Mouse (Mus musculus) heart, adult 2 months (tissue): ENCODE results near the gene Cdc34.

Source experiments
- CTCF ChIP-seq: fragments of 200-600 bp; IDR thresholded peaks from 2 replicates; pipeline ENCODE4 v1.8.1; 2022; ENCODE audit warnings: antibody characterized with exemption, mild to moderate bottlenecking, moderate library complexity
- POLR2A ChIP-seq: fragments of 200-500 bp; IDR thresholded peaks from 2 replicates; pipeline ENCODE4 v1.6.1; 2011; ENCODE audit warnings: mild to moderate bottlenecking, low read depth, low read length, control low read depth; ENCODE audit not compliant: insufficient read depth

DNA sequence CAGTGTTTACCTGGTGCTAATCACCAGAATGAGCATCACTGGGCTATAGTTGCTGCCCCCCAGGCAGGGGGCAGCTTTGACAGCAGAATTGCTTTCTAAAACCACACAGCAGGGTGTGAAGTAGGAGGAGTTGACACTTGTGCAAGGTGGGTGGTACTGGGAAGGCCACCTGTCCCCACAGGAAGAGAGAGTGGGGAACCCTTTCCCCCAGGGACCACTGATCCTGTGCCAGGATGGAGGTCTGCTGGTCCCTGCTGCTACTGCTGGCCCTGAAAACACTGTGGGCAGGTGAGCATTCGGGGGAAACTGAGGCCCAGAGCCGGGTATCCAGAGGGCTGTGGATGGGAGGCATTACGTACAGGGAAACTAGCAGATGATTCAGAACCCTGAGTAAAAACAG, 7.2 kb downstream of the Cdc34 start:
- TF ChIP-seq CTCF (no peak), POLR2A (no peak)
